Mouse (Mus musculus) cortical plate, adult 2 months (tissue): ENCODE measurements around the gene Bmp7. TPM values are rescaled to one million over a fixed set of nuclear protein-coding genes. Genes with fewer than 3 reads are reported as not detected.

Source experiments
- H3K27ac ChIP-seq: fragments of 200-500 bp; 2 replicates; pipeline ENCODE4 v1.5.1; 2012; ENCODE audit warnings: low read length, control low read depth, inconsistent platforms; ENCODE audit not compliant: insufficient read depth
- H3K4me1 ChIP-seq: fragments of 200-500 bp; 2 replicates; pipeline ENCODE4 v1.6.1; 2011; ENCODE audit warnings: low read length; ENCODE audit not compliant: control insufficient read depth, insufficient read depth
- H3K4me3 ChIP-seq: fragments of 200-500 bp; 2 replicates; pipeline ENCODE4 v1.5.1; 2011; ENCODE audit warnings: mild to moderate bottlenecking, low read length, control low read depth; ENCODE audit not compliant: insufficient read depth
- CTCF ChIP-seq: fragments of 200-500 bp; IDR thresholded peaks from 2 replicates; pipeline ENCODE4 v1.5.1; 2011; ENCODE audit warnings: mild to moderate bottlenecking, control low read depth, low read length; ENCODE audit not compliant: insufficient read depth; ENCODE audit errors: extremely low read depth
- POLR2A ChIP-seq: fragments of 200-500 bp; IDR thresholded peaks from 2 replicates; pipeline ENCODE4 v1.6.1; 2011; ENCODE audit warnings: mild to moderate bottlenecking, low read length, control low read depth; ENCODE audit not compliant: insufficient read depth; ENCODE audit errors: extremely low read depth
- polyA plus RNA-seq: library from polyadenylated mRNA; depleted of rRNA; stranded (reverse); fragments of >200 nt; gene quantifications from 2 replicates; pipeline ENCODE4 v1.2.3, GENCODE M21; 2012

Gene Bmp7
- polyA plus RNA-seq, 1 experiment = 9.4 TPM

DNA sequence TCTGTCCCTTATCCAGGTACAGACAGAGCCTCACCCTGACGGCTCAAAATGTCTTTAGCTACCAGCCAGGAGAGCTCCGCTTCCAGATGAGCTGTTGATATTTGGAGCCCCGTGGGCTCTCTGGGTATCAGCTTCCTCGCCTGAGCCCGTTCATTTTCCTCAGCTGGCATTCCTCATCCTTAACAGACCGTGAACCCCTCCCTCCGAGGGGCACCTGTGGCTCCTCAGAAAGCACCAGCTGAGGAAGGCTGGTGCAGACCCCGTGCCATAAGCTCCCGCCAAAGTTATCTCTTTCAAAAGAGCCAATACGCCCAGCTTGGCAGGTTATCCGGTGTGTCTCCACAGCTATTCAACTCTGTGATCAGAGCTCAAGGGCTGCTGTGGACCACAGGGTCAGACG, 50.9 kb downstream of the Bmp7 start:
- no peak for TF ChIP-seq POLR2A
- TF ChIP-seq CTCF = no peak
- H3K4me1 ChIP-seq = no peaks in the 10 kb centered on the region
- no peak overlapping the region for H3K27ac ChIP-seq
- H3K4me3 ChIP-seq = no peak overlapping the region

GRCm38 (mm10) chr2:172888147-172888546, 52.0 kb downstream of the Bmp7 start:
- Histone ChIP-seq H3K27ac (no peak overlapping the region), H3K4me1 (no peaks in the 10 kb centered on the region), H3K4me3 (no peak overlapping the region)
- TF ChIP-seq POLR2A (no peak), CTCF (no peak)

DNA sequence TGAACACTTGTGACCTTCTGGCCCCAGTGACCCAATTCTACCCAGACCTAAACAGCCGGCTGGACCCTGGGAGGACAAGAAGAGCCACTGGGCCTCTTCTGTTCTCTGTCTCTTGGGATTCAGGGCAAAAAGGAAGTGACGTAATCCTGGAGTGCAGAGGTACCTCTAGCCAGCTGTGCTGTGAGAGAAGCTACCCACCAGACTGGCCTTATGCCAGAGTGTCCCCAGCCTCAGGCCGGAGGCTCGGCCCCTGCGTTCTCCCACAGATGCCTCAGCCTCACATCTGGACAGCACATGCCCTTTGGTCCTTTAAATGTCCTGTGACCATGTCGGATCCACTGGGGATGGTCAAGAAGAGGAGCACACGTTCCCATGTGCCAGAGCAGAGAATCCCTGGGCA, 54.3 kb downstream of the Bmp7 start:
- H3K4me1 ChIP-seq = no peaks in the 10 kb centered on the region
- TF ChIP-seq CTCF (no peak), POLR2A (no peak)
- H3K4me3 ChIP-seq = no peak overlapping the region
- no peak overlapping the region for H3K27ac ChIP-seq

DNA sequence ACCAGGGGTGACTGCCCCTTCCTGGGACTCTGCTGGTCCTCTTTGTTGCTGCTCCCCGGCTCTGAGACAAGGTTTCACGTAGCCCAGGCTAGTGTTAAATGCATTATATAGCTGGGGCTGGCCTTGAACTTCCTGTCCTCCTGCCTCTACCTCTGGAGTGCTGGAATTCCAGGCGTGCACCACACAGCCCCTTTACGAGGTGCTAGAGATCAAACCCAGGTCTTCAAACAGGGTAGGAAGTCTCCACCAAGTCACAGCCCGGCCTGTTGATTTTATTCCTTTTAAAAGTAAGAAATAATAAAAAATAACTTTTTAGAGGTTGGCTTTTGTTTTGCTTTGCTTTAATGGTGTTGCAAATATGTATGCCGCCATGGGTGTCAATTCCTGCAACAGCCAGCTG, 55.5 kb downstream of the Bmp7 start:
- no peak overlapping the region for H3K27ac ChIP-seq
- H3K4me1 ChIP-seq = no peaks in the 10 kb centered on the region
- TF ChIP-seq POLR2A = no peak
- no peak for TF ChIP-seq CTCF
- no peak overlapping the region for H3K4me3 ChIP-seq

DNA sequence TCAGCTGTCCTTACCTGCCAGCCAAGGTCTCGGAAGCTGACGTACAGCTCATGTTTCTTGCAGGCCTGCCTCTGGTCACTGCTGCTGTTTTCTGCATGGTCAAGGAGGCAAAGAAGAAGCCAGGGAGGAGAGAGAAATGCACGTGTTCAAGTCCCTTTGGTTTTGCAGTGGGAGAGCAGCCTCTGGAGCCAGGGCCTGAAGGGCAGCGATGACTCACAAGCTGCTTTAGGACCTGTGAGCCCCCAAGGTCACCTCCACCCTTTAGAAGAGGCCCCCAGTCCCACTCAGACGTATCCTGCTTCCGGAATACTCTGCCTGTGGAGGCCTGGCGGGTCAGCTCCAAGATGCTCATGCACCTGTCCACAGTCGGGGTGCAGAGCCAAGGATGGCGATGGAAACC, 64.9 kb downstream of the Bmp7 start:
- no peak for TF ChIP-seq CTCF
- no peak overlapping the region for H3K4me3 ChIP-seq
- no peak overlapping the region for H3K27ac ChIP-seq
- H3K4me1 ChIP-seq = no peaks in the 10 kb centered on the region

GRCm38 (mm10) chr2:172866356-172866755, 73.8 kb downstream of the Bmp7 start:
- Histone ChIP-seq H3K4me1 (no peaks in the 10 kb centered on the region), H3K4me3 (no peak overlapping the region), H3K27ac (no peak overlapping the region)
- TF ChIP-seq CTCF (no peak), POLR2A (no peak)

DNA sequence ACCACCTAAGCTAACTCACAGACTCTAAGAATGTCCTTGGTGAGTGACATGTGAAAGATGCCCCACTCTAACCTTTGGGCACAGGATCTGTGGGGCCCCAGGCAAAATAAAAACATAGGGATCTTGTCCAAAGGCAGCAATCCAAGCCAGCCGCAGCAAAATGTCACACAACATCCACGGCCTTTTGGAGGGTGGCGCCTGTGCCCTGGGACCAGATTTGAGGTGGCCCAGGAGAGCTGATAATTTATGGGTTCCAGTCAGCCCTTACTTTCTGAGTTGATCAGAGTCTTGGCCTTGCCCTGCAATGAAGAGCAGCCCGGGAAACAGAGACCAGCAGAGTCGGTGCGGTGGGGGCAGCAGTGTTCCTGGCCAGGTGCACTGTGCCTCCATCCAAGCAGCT, 75.0 kb downstream of the Bmp7 start:
- TF ChIP-seq CTCF = no peak
- TF ChIP-seq POLR2A = no peak
- Histone ChIP-seq H3K4me1 (no peaks in the 10 kb centered on the region), H3K4me3 (no peak overlapping the region), H3K27ac (no peak overlapping the region)

DNA sequence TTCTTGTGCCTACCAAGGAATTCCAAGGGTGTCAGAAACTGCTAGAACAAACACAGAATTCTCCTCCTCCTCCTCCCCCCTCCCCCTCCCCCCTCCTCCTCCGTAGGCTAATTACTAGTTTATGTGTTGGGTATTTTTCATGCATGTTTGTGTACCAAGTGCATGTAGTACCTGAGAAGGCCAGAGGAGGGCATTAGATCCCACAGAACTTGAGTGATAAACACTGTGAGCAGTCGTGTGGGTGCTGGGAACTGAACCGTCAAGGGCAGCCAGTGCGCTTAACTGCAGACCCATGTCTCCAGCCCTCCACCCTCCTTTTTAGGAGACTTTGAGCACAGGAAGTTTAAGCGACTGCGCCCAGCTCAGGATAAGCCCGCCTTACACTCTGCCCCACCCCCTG, 75.6 kb downstream of the Bmp7 start:
- Histone ChIP-seq H3K4me1 (no peaks in the 10 kb centered on the region), H3K27ac (no peak overlapping the region), H3K4me3 (no peak overlapping the region)
- TF ChIP-seq POLR2A (no peak), CTCF (0 out of 2 replicates have a peak, but pooled peaks have one; percentile 4)

- TF ChIP-seq POLR2A (no peak), CTCF (no peak)
- H3K27ac ChIP-seq = no peak overlapping the region
Measured at GRCm38 (mm10) chr2:172863469-172863856, 76.7 kb downstream of the Bmp7 start.

GRCm38 (mm10) chr2:172862850-172863468, 77.2 kb downstream of the Bmp7 start:
- H3K4me3 ChIP-seq = no peak overlapping the region
- TF ChIP-seq CTCF = no peak
- TF ChIP-seq POLR2A = no peak
- no peak overlapping the region for H3K27ac ChIP-seq
- H3K4me1 ChIP-seq = no peaks in the 10 kb centered on the region

More at GRCm38 (mm10) chr2:172863469-172863856, 76.7 kb downstream of the Bmp7 start:
- Histone ChIP-seq H3K4me1 (no peaks in the 10 kb centered on the region), H3K4me3 (no peak overlapping the region)
